Mouse (Mus musculus) erythroblast, adult 5-6 weeks (primary cell): ENCODE results near the gene H2afz. TPM values are rescaled to one million over a fixed set of nuclear protein-coding genes. Genes with fewer than 3 reads are reported as not detected.

Source experiments
- ATAC-seq: replicated peaks from 2 replicates; pipeline ENCODE4 v1.8.0; 2016; ENCODE audit warnings: moderate number of reproducible peaks, mild to moderate bottlenecking, moderate TSS enrichment, inconsistent platforms; ENCODE audit not compliant: poor library complexity, low FRiP score, severe bottlenecking
- total RNA-seq, 2 experiments: library from RNA; stranded (forward) in 1 of 2; stranded (reverse) in 1 of 2; fragments of 150-400 nt in 1 of 2; fragments of 200-764, 138-1000 nt in 1 of 2; gene quantifications; 2 replicates each; pipeline versions ENCODE4 v1.2.3 to v1.2.4; 2015 to 2017; ENCODE audit warnings: low replicate concordance in 2 of 2

The H2afz gene
- total RNA-seq, 2 experiments from 2014 or later = 376 to 505 TPM

DNA sequence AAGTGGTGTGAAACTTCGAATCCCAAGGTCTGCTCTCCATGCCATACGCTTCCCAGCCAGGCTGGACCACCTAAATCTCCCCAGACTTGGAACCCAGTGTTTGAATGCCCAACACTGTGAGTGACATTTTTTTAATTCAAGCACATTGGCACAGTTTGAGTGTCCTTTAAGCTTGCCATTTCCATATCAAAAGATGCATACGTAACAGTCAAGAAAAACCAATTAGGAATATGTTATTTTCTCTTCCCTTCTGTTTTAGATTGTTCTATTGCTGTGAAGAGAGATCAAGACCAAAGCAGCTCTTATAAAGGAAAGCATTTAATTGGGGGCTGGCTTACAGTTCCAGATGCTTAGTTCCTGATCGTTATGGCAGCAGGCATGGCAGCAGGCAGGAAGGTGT, 2.9 kb upstream of the H2afz start:
- ATAC-seq = no peak

DNA sequence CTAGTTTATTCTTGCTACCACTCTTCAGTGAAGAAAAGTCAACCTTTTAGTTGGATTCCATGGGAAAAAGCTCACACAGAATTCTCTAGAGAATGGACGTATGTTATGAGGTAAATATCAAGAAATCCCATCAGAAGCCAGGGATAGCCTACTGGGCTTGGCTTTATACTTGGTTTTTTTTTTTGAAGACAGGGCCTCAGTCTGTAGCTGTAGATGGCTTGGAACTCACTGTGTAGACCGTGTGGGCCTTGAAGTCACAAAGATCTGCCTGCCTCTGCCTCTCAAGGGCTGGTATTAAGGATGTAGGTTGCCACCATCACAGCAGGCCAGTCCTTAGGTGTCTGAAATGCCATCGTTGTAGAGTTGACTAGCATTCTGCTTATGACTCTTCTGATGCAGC, 1.7 kb upstream of the H2afz start:
- no peak for ATAC-seq

DNA sequence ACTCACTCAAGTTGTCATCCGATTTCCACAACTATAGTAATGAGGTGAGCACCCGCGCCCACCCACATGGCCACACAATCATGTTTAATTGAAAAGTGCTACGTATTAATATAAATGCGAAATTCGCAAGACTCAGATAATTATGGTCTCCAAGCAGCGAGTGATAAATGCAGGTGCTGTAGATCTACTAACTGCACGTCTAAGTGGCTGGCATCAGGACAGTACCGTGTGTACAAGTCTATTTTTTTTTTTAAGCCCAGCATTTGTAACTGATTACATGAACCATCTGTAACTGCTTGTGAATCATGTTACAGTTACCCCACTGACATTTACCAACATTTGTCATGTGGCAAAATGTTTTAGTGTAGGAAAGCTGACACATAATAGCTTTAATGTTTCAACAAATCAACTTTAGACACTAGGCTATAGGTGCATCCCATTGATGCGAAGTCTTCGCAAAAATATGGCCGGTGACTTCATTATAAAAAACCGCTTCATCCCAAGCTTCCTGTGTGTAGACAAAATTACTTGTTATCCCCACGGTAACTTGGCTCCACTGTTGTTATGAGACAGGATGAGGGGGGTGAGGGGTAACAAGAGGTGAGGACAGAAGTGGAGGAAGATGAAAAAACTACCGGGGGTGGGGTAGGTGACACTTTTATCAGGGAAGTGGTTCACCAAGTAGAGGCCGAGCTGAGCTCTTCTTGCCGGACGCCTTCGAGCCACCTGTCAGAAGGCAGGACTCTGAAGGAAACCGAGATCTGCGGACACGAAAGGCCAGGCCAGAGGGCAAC, 760 bp upstream of the H2afz start:
- ATAC-seq = no peak

DNA sequence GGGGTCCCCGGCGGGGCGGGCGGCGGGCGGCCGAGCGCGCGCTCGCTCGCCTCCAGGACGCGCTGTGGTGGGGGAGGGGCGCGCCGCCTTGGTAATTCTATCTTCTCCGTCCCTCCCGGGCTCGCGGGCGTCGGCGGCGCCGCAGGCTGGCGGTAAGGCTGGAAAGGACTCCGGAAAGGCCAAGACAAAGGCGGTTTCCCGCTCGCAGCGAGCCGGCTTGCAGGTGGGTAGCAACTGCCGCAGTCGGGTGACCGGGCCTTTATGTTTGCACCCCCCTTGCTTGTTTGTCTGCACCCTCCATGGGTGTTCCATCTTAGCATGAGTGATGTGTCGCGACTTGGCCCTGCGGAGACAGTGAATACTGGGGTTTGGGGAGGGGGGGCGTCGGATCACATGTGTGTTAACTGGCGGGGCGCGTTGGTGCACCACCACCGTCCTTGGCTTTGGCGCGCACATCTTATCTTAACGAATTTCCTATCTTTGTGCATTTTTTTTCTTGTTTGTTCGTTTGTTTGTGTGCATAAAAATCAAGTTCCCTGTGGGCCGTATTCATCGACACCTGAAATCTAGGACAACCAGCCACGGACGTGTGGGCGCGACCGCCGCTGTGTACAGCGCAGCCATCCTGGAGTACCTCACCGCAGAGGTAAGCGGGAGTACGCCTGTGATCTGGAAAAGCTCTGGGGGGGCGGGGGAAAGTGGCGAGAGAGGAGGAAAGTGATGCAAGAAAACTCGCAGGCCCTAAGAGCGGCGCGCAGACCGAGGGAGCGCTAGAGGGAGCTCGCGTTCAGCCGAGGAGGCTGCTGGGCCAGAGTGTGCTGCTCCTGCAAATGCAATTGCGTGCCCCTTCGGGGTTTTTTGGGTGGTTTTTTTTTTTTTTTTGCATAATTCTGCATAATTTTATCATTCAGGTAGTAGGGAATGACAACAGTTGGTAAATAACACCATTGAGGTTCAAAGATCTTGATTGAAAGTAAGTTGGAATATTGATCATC, 998 bp downstream of the H2afz start:
- peak; percentile 60 for ATAC-seq

DNA sequence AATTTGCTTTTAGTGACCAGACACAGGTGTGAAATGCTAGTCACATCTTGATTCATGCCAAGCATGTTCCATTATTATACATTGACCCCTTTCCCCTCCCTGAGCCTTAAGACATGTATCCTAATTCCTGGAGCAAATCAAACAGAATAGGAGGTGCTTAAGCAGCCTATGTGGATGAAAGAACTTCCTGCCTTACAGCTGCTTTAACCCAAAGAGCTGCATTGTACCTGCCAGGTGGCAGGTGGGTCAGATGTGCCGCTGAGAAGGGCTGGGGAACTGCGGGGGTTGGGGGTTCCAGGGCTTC, 2.8 kb downstream of the H2afz start:
- ATAC-seq = no peak

DNA sequence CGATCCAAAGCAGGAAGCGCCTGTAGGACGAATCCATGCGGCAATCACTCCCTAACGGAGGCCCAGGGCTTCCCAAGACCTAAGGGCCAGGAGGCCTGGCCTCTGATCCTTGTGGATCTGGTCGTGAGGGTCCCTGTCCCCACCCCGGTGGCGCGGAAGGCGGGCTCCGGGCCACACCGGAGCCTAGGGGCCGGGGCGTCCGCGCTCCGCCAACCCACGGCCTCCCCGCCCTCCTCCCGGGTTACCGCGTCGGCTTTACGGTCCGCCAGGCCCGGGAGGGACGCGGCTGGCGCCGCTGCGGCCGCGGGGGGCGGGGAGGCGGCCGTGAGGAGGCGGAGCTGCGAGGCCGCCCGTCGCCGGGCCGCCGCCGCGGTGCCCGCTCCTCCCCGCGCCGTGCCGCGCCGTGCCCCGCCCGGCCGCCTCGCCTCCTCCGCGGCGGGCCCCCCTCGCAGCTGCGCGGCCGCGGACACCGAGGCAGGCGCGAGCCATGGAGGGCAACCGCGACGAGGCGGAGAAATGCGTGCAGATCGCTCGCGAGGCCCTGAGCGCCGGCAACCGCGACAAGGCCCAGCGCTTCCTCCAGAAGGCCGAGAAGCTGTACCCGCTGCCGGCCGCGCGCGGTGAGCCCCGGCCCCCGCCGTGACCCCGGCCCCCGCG, 3.3 kb downstream of the H2afz start, which contains the start of gene Dnajb14:
Dnajb14 (plus strand) TSS at position 239 of the 657 bp plus-strand sequence.
- ATAC-seq = peak; percentile 44

DNA sequence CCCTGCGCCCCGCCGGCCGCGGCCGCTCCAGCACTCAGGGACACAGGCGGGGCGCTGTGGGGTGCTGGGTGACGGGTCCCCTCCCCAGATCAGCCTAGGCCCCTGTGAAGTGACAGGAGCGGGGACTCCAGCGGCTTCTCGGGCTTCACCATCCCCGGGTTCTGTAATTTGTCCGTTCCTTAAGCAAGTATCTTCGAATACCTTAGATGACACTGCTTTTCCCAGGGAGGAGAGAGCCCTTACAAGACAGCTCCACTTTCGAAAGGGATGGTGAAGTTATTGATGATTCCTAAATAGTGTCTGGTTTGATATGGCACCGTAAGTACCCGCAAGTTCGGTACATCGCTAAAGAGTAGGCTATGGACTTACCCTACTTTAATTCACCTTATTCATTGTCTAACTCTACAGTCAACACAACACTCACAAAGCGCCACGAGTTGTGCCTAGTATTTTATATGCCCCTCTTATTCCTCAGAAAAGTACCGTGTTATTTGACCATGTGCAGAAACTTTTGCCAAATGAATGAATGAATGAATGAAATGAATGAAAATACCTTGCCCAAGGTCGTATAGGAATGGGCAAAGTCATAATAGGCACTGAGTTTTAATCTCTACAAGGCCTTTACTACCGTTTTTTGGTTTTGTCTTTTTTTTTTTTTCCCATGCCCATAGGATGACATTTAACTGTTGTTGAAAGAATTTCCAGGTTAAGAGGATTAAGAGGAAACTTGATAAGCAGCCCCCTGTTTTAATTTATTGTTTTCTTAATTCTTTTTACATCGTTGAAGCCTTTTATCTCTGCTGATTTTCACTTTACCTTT, 4.0 kb downstream of the H2afz start:
- no peak for ATAC-seq

DNA sequence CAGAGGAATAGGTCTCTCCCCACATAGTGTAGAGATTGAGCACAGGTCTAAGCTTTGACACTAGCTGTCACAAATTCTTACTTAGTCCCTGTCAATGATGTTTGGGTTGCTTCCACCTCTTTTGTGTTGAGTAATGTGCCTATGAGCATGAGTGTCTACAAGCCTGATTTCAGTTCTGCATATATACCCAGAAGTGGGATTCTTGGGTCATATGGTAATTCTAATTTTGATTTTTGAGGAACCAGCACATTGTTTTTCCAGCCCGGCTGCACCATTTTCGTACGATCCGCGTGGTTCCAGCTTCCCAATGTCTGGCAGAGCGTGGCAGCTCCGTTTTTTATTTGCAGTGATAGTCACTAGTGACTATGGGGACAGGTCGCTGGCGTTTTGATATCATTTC, 5.1 kb downstream of the H2afz start:
- ATAC-seq = no peak

DNA sequence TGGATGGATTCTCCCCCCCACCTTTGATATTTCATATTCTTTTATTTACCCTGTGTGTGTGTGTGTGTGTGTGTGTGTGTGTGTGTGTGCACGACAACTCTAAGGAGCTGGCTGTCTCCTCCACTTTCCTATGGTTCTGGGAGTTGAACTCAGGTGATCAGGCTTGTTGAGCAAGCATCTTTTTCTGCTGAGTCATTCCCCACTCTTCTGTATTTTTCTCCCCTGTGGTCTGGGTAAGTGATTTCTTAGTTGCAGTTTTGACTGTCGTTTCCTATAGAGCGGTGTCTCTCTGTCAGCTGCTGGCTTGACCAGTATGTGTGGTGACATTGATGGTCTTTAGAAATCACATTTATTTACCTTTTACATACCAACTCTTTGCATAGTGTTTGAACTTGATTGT, 15.0 kb downstream of the H2afz start:
- peak; percentile 57; the same call in 1 of the 2 replicates for ATAC-seq

DNA sequence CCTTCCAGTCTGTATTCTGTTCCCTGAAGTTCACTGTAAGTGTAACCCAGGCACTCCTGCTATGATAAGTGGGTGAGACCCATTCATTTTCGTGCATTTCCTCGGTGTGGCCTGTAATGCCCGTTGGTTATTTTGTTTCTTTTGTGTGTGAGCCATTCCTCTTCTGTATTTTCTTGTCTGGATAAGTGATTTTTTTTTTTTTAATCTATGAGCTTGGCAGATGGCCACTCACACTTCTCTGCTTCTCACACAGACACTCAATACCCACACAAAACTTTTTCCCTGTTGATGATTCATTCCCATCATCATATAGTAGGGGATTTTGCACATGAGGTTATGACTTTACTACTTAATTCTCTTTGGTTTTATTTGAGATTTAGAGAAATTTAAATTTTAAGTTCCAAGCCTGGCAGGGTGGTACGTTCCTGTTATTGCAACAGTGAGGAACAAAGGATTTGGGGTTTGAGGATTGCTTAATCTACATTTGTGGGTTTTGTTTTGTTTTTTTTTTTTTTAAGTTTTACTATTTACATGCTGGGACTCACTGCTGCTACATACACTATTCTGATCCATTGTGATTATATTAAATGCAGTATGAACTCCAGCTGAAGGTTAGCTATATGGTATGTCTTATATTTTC, 15.9 kb downstream of the H2afz start:
- no peak for ATAC-seq

DNA sequence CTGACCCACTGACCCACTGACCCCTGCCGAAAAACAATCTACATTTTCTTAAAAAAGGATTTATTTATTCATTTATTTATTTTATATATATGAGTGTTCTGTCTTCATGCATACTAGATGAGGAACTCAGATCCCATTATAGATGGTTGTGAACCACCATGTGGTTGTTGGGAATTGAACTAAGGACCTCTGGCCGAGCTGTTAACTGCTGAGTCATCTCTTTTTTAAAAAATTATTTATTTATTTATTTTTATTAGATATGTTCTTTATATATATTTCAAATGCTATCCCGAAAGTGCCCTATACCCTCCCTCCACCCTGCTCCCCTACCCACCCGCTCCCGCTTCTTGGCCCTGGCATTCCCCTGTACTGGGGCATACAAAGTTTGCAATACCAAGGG, 16.8 kb downstream of the H2afz start:
- no peak for ATAC-seq

DNA sequence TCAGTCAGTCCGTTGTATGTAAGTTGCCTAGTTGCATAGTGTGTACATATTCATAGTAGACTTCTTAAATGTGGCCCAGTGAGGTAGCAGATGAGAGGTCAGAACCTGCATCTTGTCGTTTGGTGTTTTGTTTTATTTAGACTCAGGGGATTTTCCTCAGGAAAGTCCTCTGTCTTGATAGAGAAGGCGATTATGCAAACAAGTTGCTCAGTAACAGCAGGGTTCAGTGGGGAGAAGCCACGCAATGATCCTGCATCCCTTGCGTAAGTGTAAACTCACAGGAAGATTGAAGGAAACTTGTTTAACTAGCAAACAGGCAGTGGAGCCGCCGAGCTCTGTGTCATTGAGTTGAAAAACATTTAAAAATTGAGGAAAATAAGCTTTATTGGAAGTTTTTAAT, 23.7 kb downstream of the H2afz start:
- no peak for ATAC-seq

DNA sequence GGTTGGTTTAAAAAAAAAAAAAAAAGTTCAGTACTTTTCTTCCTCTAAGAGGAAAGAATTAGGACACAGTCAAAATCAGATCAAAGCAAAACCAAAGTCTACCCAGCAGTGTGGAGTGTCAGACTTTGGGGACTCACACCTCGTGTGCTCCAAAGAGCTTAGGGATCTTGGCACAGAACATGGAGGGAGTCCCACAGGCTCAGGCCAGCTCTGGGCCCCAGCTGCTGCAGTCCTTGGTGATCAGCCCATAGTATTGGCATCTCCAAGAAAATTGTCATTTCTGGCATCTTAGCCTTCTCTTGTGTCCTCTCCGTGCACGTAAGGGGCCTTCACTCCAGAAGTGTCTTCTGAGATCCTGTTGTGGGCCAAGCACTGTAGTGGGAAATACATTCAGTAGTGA, 26.8 kb downstream of the H2afz start:
- ATAC-seq = no peak

DNA sequence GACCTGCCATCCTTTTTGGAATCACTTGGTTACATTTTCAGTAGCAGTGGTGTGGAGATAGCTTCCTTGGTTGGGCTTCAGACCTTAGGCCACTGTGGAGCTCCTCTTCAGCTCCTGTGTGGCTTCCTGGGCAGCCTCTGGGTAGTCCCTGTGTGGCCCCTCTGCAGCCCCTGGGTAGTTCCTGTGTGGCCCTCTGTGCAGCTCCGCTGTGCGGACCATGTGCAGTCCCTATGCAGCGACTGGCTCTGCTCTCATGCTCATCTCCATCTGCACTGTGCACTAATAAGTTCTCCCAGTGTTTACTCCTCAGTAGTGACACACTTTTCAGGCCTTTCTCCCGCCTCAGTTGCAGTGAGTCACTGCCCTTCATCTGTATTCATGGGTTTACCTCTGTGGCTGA, 27.8 kb downstream of the H2afz start:
- no peak for ATAC-seq

DNA sequence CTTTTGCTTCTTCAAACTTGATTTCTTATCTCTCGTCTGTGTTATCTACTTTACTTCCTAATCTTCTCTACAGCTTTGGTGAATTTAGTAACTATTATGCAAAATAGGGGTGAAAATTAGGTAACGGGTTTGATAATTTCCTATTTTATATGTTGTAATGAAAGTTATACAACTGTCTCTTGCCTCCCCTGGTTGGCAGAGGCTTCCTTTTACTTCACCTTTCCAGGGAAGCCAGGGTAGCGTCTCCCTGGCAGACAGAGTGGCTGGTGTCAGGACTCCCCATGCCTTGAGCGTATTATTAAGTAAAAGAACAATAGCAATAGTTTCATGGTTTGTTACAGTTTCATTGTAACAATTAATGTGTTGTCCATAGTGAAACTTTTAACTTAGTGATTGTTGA, 29.5 kb downstream of the H2afz start:
- ATAC-seq = no peak

DNA sequence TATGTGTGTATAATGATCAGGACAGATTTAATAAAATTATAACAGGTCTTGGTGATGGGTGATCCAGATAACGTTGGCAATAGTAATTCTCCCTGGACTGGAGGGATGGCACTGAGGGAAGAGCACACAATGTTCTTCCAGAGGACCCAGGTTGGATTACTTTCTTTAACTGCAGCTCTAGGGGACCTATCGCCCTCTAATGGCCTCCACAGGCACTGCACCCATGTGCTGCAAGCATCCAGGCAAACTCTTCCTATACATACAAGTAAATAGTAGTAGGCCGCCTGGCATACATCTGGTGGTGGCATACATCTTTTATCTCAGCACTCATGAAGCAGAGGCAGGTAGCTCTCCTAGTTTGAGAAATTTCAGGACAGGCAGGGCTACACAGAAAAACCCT, 30.9 kb downstream of the H2afz start:
- ATAC-seq = peak; percentile 77

DNA sequence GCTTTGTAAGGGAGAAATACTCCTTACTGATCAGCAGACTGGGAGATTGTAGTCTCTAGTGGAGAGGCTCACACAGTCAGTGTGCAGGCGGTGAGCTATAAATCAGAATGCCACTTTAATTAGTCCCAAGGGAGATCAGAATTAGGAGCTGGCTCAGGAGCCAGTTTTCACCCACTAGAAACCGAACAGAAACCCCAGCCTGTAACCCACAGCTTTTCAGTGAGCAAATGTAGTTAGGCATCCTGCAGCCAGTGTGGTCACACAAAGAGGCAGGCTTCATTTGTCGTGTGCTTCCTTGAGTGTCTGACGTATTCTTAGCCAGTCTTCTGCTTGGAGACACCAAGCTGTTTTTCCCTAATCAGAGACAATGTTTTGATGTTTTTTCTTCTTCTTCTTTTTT, 32.1 kb downstream of the H2afz start:
- ATAC-seq = no peak

DNA sequence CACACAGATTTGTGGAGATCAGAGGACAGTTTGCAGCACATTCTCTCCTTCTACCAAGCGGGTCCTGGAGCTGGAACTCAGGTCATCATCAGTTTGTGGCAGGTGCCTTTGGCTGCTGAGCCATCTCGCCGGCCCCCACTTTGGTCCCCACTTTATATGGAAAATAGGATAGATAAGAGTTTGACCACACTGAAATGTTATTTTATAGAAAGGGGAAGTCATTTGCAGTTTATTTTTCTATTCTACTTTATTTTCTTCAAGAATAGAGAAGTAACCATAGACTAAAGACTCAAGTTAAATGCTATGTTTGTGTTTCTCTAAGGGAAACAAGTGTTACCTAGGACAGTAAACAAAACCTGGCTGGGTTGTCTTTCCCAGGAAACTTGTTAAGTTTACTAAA, 32.6 kb downstream of the H2afz start:
- ATAC-seq = no peak

DNA sequence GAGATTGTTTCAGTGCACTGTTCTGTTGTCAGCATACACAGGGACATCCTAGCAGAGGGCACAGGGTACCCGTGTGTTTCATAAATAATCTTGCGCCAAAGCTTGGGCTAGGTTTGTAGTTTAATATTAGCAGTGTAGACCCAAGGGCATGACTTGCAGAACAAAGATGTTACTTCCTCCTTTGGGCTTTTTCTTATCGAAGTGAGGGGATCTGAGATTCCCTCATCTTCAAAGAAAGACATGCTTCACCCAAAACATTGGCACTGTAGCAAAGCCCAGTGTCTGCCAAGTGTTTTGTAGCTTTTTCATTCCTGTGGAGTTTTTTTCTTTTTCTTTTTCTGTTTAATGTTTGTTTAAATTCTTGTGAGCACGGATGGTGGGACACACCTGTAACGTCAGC, 33.4 kb downstream of the H2afz start:
- ATAC-seq = no peak
